Mouse (Mus musculus): ENCODE measurements at regions not wholly inside any gene's neighbourhood (a gene's known extent, or its start where the extent isn't known, plus 50 kb on each side); places are given as distances from the start of the nearest gene placed in this dataset.

- Histone ChIP-seq H3K27me3 (ENCODE audit: control insufficient read depth, insufficient read depth, insufficient read length) (no peaks in the 10 kb centered on the region), H3ac (ENCODE audit: control insufficient read depth, insufficient read length) (no peak overlapping the region), H3K36me3 (ENCODE audit: control insufficient read depth, insufficient read depth) (no peaks in the 10 kb centered on the region), H3K4me2 (ENCODE audit: low read depth) (no peak overlapping the region), H3K4me3 (no peak overlapping the region), H3K79me2 (ENCODE audit: control insufficient read depth, insufficient read depth) (no peaks in the 10 kb centered on the region)
- TF ChIP-seq POLR2A (IDR thresholded peaks at IDR 0.05; ENCODE audit: insufficient read length, low read depth) = no peak
- no peak for TF ChIP-seq MAX (IDR thresholded peaks at IDR 0.05; ENCODE audit: low read depth)
- no peak for TF ChIP-seq MYOD1 (IDR thresholded peaks at IDR 0.05; ENCODE audit: control insufficient read depth in 1 of 3, insufficient read length in 2 of 3, low read depth in 2 of 3)
- TF ChIP-seq TCF3 (IDR thresholded peaks at IDR 0.05; ENCODE audit: insufficient read length, low read depth) = no peak
- no peak for TF ChIP-seq SRF (IDR thresholded peaks at IDR 0.05; ENCODE audit: control insufficient read depth, insufficient read length, low read depth)
Observed at GRCm38 (mm10) chr10:38875667-38876245, 54.2 kb upstream of the Rfpl4b start.

GRCm38 (mm10) chr10:38879271-38879670 lies 57.7 kb upstream of the Rfpl4b start:
- Histone ChIP-seq H3K4me2 (ENCODE audit: low read depth) (no peak overlapping the region), H3K4me3 (no peak overlapping the region), H3ac (ENCODE audit: control insufficient read depth, insufficient read length) (no peak overlapping the region), H3K36me3 (ENCODE audit: control insufficient read depth, insufficient read depth) (no peaks in the 10 kb centered on the region), H3K79me2 (ENCODE audit: control insufficient read depth, insufficient read depth) (no peaks in the 10 kb centered on the region), H3K27me3 (ENCODE audit: control insufficient read depth, insufficient read depth, insufficient read length) (no peaks in the 10 kb centered on the region)
- TF ChIP-seq TCF3 (IDR thresholded peaks at IDR 0.05; ENCODE audit: insufficient read length, low read depth) (no peak), POLR2A (IDR thresholded peaks at IDR 0.05; ENCODE audit: insufficient read length, low read depth) (no peak), POLR2AphosphoS2 (IDR thresholded peaks at IDR 0.05; ENCODE audit: insufficient read length, low read depth) (no peak), USF1 (IDR thresholded peaks at IDR 0.05; ENCODE audit: low read depth) (no peak), E2F4 (IDR thresholded peaks at IDR 0.05; ENCODE audit: insufficient read depth) (no peak), TCF12 (IDR thresholded peaks at IDR 0.05; ENCODE audit: insufficient read depth, poor library complexity, severe bottlenecking) (no peak), CEBPB (IDR thresholded peaks at IDR 0.05; ENCODE audit: insufficient read depth, poor library complexity, severe bottlenecking) (no peak), MYOG (IDR thresholded peaks at IDR 0.05; ENCODE audit: control insufficient read depth in 1 of 3, insufficient read depth in 1 of 3, insufficient read length in 2 of 3, low read depth in 2 of 3) (no peak), MYOD1 (IDR thresholded peaks at IDR 0.05; ENCODE audit: control insufficient read depth in 1 of 3, insufficient read length in 2 of 3, low read depth in 2 of 3) (no peak), SRF (IDR thresholded peaks at IDR 0.05; ENCODE audit: control insufficient read depth, insufficient read length, low read depth) (no peak)

DNA sequence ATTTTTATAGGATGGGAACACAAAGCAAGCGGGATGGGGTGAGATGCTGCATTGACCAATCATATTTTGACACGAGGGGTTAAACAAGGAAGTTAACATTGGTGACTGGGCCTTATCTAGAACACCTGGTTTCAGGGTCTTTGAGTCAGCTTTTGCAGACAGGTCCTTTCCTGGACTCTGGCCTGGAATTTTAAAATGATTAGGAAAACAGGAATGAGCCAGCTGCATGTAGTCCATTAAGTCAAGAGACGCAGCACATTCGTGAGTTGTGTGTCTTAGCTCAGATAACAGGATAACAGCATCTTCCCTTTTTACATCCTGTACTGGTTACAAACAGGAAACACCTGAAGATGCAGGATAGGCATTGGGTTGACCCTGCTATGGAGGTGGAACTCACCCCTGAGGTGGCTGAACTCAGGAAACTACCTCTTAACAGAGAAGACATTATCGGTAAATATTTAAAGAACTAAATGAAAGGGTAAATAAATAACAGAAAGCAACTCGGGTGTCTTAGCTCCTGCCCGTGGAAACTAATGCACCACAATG lies 59.1 kb upstream of the Rfpl4b start:
- Histone ChIP-seq H3K79me2 (ENCODE audit: control insufficient read depth, insufficient read depth) (no peaks in the 10 kb centered on the region), H3K27me3 (ENCODE audit: control insufficient read depth, insufficient read depth, insufficient read length) (no peaks in the 10 kb centered on the region), H3K4me2 (ENCODE audit: low read depth) (no peak overlapping the region), H3K36me3 (ENCODE audit: control insufficient read depth, insufficient read depth) (no peaks in the 10 kb centered on the region), H3ac (ENCODE audit: control insufficient read depth, insufficient read length) (no peak overlapping the region), H3K4me3 (no peak overlapping the region)
- TF ChIP-seq TCF12 (IDR thresholded peaks at IDR 0.05; ENCODE audit: insufficient read depth, poor library complexity, severe bottlenecking) (no peak), MYOD1 (IDR thresholded peaks at IDR 0.05; ENCODE audit: control insufficient read depth in 1 of 3, insufficient read length in 2 of 3, low read depth in 2 of 3) (no peak), E2F4 (IDR thresholded peaks at IDR 0.05; ENCODE audit: insufficient read depth) (no peak), MAX (IDR thresholded peaks at IDR 0.05; ENCODE audit: low read depth) (no peak), POLR2AphosphoS2 (IDR thresholded peaks at IDR 0.05; ENCODE audit: insufficient read length, low read depth) (no peak), SRF (IDR thresholded peaks at IDR 0.05; ENCODE audit: control insufficient read depth, insufficient read length, low read depth) (no peak), MYOG (IDR thresholded peaks at IDR 0.05; ENCODE audit: control insufficient read depth in 1 of 3, insufficient read depth in 1 of 3, insufficient read length in 2 of 3, low read depth in 2 of 3) (no peak), CEBPB (IDR thresholded peaks at IDR 0.05; ENCODE audit: insufficient read depth, poor library complexity, severe bottlenecking) (no peak), TCF3 (IDR thresholded peaks at IDR 0.05; ENCODE audit: insufficient read length, low read depth) (no peak), POLR2A (IDR thresholded peaks at IDR 0.05; ENCODE audit: insufficient read length, low read depth) (no peak), REST (IDR thresholded peaks at IDR 0.05; ENCODE audit: insufficient read depth, insufficient read length) (no peak), USF1 (IDR thresholded peaks at IDR 0.05; ENCODE audit: low read depth) (no peak)

DNA sequence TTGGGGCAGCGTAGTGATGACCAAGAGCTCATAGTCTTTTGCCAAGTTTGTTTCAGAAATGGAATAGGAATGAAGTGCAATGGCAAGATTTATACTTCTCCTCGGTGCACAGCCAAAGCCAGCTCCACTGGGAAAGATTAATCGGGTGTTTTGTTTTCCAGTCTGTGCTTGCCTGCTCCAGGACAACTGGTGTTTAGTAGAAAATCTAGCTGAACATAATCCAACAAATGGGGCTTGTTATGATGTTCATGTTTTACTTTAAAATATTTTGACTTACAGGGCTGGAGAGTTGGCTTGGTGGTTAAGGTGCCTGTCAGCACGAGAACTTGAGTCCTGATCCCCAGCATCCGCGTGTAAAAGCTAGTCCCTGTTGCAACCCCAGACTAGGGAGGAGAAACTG lies 60.6 kb upstream of the Rfpl4b start:
- H3K4me3 ChIP-seq = no peak overlapping the region
- H3K79me2 ChIP-seq (ENCODE audit: control insufficient read depth, insufficient read depth) = no peaks in the 10 kb centered on the region
- no peak overlapping the region for H3K4me2 ChIP-seq (ENCODE audit: low read depth)
- H3ac ChIP-seq (ENCODE audit: control insufficient read depth, insufficient read length) = no peak overlapping the region
- no peak for TF ChIP-seq CEBPB (IDR thresholded peaks at IDR 0.05; ENCODE audit: insufficient read depth, poor library complexity, severe bottlenecking)
- no peak for TF ChIP-seq MYOD1 (IDR thresholded peaks at IDR 0.05; ENCODE audit: control insufficient read depth in 1 of 3, insufficient read length in 2 of 3, low read depth in 2 of 3)
- TF ChIP-seq MYOG (IDR thresholded peaks at IDR 0.05; ENCODE audit: control insufficient read depth in 1 of 3, insufficient read depth in 1 of 3, insufficient read length in 2 of 3, low read depth in 2 of 3) = no peak
- no peak for TF ChIP-seq SRF (IDR thresholded peaks at IDR 0.05; ENCODE audit: control insufficient read depth, insufficient read length, low read depth)
- no peak for TF ChIP-seq POLR2A (IDR thresholded peaks at IDR 0.05; ENCODE audit: insufficient read length, low read depth)
- no peak for TF ChIP-seq POLR2AphosphoS2 (IDR thresholded peaks at IDR 0.05; ENCODE audit: insufficient read length, low read depth)
- no peak for TF ChIP-seq MAX (IDR thresholded peaks at IDR 0.05; ENCODE audit: low read depth)
- no peak for TF ChIP-seq TCF12 (IDR thresholded peaks at IDR 0.05; ENCODE audit: insufficient read depth, poor library complexity, severe bottlenecking)
- TF ChIP-seq USF1 (IDR thresholded peaks at IDR 0.05; ENCODE audit: low read depth) = no peak
- no peak for TF ChIP-seq REST (IDR thresholded peaks at IDR 0.05; ENCODE audit: insufficient read depth, insufficient read length)
- TF ChIP-seq E2F4 (IDR thresholded peaks at IDR 0.05; ENCODE audit: insufficient read depth) = no peak
- no peak for TF ChIP-seq TCF3 (IDR thresholded peaks at IDR 0.05; ENCODE audit: insufficient read length, low read depth)
- no peaks in the 10 kb centered on the region for H3K27me3 ChIP-seq (ENCODE audit: control insufficient read depth, insufficient read depth, insufficient read length)
- no peaks in the 10 kb centered on the region for H3K36me3 ChIP-seq (ENCODE audit: control insufficient read depth, insufficient read depth)
